Mouse (Mus musculus) cerebellum, adult 2 months (tissue): ENCODE measurements around the gene C130050O18Rik.

Experiments used
- CTCF ChIP-seq: fragments of 200-500 bp; IDR thresholded peaks from 2 replicates; pipeline ENCODE4 v1.5.1; 2011; ENCODE audit warnings: low read depth, mild to moderate bottlenecking, control low read depth, low read length, moderate library complexity, borderline replicate concordance; ENCODE audit not compliant: insufficient read depth
- POLR2A ChIP-seq: fragments of 200-500 bp; IDR thresholded peaks from 2 replicates; pipeline ENCODE4 v1.6.1; 2011; ENCODE audit warnings: low read length, control low read depth, borderline replicate concordance; ENCODE audit not compliant: insufficient read depth

DNA sequence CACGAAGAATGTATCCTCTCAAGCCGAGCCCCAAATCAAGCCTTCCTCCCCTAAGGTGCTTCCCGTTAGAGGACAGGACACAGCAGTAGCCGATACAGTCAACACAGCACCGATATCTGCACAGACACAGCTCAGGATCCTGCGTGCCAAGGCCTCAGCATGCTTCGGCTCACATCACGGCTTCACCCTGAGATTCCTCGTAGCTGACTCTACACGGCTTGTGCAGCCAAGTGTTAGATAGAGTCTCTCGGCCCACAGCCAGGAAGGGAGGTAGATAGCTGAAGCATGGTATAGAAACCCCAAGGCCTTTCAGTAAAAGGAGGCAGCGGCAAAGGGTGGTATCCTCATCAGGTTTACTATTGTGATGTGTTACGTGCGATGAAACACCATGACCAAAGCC, 5.1 kb upstream of the C130050O18Rik start:
- TF ChIP-seq CTCF (no peak), POLR2A (no peak)
